Mouse (Mus musculus): Measurements from ENCODE around the gene Trrap.
A peak's percentile ranks its signal among the peaks of the same experiment; 100 is the strongest.

The Trrap gene

GRCm38 (mm10) chr5:144780654-144781053, 13.1 kb downstream of the Trrap start:
- no peak for DNase-seq (ENCODE audit: low read depth, low spot score)

GRCm38 (mm10) chr5:144786464-144786863, 18.9 kb downstream of the Trrap start:
- no peak for DNase-seq (ENCODE audit: low read depth, low spot score)

DNA sequence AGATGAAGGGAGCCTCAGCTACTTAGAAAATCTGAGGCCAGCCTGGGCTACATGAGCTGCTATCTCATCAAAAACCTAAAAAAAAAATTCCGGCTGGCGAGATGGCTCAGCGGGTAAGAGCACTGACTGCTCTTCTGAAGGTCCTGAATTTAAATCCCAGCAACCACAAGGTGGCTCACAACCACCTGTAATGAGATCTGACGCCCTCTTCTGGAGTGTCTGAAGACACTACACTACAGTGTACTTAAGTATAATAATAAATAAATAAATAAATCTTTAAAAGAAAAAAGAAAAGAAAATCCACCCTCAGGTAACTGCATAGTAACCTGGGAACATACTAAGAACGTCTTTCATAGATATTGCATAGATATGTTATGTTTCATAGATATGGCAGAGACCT, 25.8 kb downstream of the Trrap start:
- DNase-seq (ENCODE audit: low read depth, low spot score) = no peak

DNA sequence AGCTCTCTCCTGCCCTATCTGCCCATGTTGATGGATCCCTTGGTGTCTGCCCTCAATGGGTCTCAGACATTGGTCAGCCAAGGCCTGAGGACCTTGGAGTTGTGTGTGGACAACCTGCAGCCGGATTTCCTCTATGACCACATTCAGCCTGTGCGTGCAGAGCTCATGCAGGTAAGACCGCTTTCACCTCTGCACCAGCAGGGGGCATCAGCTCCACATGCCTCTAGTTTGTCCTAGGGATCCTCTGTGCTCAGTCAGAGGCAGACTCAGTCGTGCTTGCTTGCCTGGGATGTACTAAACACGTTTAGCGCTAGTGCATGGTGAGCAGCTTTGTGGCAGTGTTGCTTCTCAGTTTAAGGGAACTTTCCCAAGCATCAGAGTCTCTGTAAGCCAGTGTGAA, 27.2 kb downstream of the Trrap start:
- DNase-seq (ENCODE audit: low read depth, low spot score) = peak; percentile 28

DNA sequence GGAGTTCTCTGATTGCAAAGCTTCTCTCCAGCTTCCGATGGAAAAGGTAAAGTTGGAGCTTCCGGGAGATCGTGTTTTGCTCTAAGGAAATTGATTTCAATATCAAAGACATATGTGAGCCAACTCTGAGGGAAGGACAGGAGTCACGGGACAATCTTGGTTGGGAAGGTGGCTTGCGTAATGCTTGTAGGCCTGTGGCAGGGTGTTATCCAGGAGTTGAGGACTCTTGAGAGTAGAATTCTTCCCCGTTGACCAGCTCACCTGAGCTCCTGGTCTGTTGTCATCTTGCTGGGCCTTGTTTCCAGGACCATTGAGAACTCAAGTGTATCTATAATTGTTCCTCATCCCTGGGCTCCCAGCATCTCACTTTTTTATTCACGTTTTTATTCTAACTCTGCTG, 29.6 kb downstream of the Trrap start:
- DNase-seq (ENCODE audit: low read depth, low spot score) = no peak

- DNase-seq (ENCODE audit: low read depth, low spot score) = no peak
Observed at GRCm38 (mm10) chr5:144803066-144803465, 35.5 kb downstream of the Trrap start.

GRCm38 (mm10) chr5:144804181-144804580, 36.6 kb downstream of the Trrap start:
- no peak for DNase-seq (ENCODE audit: low read depth, low spot score)

DNA sequence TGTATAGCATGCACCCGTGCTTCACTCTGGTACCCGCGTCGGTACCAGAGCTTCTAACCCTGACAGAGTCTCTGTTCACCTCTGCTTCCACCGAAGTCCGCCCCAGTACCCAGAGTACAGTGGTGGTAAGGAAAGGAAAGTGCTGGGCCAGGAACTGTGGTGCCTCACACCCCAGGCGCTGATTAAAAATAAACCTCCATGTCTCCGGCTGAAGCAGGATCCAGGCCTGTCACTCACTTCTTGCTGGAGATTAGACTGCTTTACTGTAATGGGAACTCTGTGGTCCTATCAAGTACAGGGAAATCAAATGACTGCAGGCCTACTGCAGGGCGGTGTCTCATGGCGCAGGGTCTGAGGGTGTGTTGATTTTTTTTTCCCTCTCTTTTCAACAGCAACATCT, 39.4 kb downstream of the Trrap start:
- no peak for DNase-seq (ENCODE audit: low read depth, low spot score)

DNA sequence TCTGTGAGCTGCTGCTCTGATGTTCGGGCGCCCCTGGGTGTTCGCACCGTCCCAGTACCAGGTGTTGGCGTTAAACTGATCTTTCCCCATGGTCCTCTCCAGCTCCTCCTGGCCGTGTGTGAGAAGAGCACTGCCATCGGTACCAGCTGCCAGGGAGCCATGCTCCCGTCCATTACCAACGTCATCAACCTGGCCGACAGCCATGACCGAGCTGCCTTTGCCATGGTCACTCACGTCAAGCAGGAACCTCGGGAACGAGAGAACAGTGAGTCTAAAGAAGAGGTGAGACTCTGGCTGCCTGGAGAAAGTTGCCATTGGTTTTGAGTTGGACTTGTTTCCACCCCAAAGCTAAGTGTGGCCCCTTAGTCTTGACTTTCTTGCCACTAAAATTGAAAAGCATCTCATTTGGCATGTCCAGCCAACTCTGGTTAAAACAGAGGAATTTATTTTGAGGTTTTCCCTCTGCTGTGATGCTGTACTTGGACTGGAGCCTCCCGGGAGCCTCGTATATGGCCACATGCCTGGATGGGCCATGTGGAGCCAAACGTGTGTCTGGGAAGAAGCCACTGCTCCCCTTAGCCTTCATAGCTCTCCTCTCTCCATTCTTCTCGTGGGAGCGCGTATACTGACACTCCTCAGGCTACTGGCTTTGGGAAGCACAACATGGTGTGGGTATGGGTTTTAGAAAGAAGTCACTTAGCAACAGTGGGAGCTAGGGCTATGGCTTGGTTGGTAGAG, 61.0 kb downstream of the Trrap start:
- no peak for DNase-seq (ENCODE audit: low read depth, low spot score)

GRCm38 (mm10) chr5:144829631-144830030, 62.1 kb downstream of the Trrap start:
- DNase-seq (ENCODE audit: low read depth, low spot score) = no peak

GRCm38 (mm10) chr5:144831840-144832469, 64.4 kb downstream of the Trrap start:
- DNase-seq (ENCODE audit: low read depth, low spot score) = no peak

- DNase-seq (ENCODE audit: low read depth, low spot score) = no peak
Observed at GRCm38 (mm10) chr5:144836100-144836499, 68.6 kb downstream of the Trrap start.

- no peak for DNase-seq (ENCODE audit: low read depth, low spot score)
Observed at GRCm38 (mm10) chr5:144845352-144845751, 77.8 kb downstream of the Trrap start.

- DNase-seq (ENCODE audit: low read depth, low spot score) = no peak
Observed at GRCm38 (mm10) chr5:144848735-144849134, 81.2 kb downstream of the Trrap start.

GRCm38 (mm10) chr5:144849932-144850331, 82.4 kb downstream of the Trrap start:
- DNase-seq (ENCODE audit: low read depth, low spot score) = no peak

DNA sequence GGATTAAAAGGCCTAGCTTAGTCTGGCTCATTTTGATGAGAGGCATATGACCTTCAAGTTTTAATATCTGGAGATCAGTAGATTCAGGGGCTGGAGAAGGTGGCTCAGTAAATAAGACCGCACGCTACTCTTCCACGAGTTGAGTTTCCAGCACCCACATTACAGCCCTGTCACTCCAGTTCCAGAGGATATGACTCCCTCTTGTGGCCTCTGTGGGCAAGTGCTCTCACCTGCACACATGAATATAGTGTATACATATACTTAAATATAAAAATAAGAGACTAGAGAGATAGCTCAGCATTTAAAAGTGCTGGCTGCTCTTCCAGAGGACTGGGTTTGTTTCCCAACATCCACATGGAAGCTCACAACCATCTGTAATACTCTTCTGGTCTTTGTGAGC, 84.3 kb downstream of the Trrap start:
- DNase-seq (ENCODE audit: low read depth, low spot score) = no peak

- no peak for DNase-seq (ENCODE audit: low read depth, low spot score)
Observed at GRCm38 (mm10) chr5:144853931-144854330, 86.4 kb downstream of the Trrap start.

GRCm38 (mm10) chr5:144855936-144856335, 88.4 kb downstream of the Trrap start:
- DNase-seq (ENCODE audit: low read depth, low spot score) = no peak

- no peak for DNase-seq (ENCODE audit: low read depth, low spot score)
Observed at GRCm38 (mm10) chr5:144858527-144858926, 91.0 kb downstream of the Trrap start.

DNA sequence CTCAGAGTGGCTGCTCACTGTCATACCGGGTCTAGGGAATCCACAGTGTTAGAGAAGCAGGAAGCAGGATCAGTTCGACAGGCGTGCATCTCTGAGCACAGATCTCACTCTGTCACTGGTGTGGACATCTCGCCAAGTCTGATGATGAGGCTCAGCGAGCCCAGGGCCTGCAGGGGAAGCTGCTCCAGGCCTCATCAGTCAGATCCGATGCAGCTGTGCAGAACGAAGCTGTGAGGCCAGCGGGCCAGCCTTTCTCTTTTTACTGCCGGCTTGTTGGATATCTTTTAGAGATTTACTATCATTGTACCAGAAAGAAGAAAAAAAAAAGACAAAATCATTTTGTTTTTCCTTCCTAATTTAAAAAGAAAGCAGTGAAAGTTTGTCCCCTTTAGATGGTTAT, 91.8 kb downstream of the Trrap start:
- DNase-seq (ENCODE audit: low read depth, low spot score) = no peak

GRCm38 (mm10) chr5:144860913-144861312, 93.4 kb downstream of the Trrap start:
- DNase-seq (ENCODE audit: low read depth, low spot score) = no peak

- DNase-seq (ENCODE audit: low read depth, low spot score) = no peak
Observed at GRCm38 (mm10) chr5:144866923-144867322, 99.4 kb downstream of the Trrap start.

GRCm38 (mm10) chr5:144869466-144869865, 101.9 kb downstream of the Trrap start:
- DNase-seq (ENCODE audit: low read depth, low spot score) = no peak

Measured in telencephalon, adult 2 months (tissue).